Mouse (Mus musculus): ENCODE measurements around the gene Gtf2e1.

- TF ChIP-seq POLR2A (IDR thresholded peaks at IDR 0.05; ENCODE audit: insufficient read depth, low read depth, low read length) (no peak), CTCF (IDR thresholded peaks at IDR 0.05; ENCODE audit: insufficient read depth, low read depth, low read length) (no peak)
These were observed 19.2 kb downstream of the Gtf2e1 start for GRCm38 (mm10) chr16:37520190-37521040.
